Mouse (Mus musculus): Measurements from ENCODE around the gene Plekhh3. TPM values are rescaled to one million over a fixed set of nuclear protein-coding genes. Genes with fewer than 3 reads are reported as not detected.

The Plekhh3 gene
- 0.15 and 0.21 TPM in 2 replicates for polyA plus RNA-seq (2012)

- peaks cover 16% of the 10 kb centered on the region; the same call in 1 of the 2 replicates for H3K9me3 ChIP-seq (ENCODE audit: control insufficient read depth, low read length)
- H3K27me3 ChIP-seq (ENCODE audit: control insufficient read depth): peaks cover 100% of the 10 kb centered on the region
- peaks cover 5% of the 10 kb centered on the region; the same call in 1 of the 2 replicates for H3K36me3 ChIP-seq (ENCODE audit: control insufficient read depth)
- peak within 1 kb of the TSS; percentile 60 for H3K4me3 ChIP-seq (replicated peaks)
- no peak for TF ChIP-seq GATA1 (IDR thresholded peaks at IDR 0.05; ENCODE audit: low read length)
- no peak for TF ChIP-seq TAL1 (IDR thresholded peaks at IDR 0.05; ENCODE audit: low read length)
- H3K4me1 ChIP-seq (ENCODE audit: control insufficient read depth): peaks cover 35% of the 10 kb centered on the region
These were observed at the start of gene Plekhh3 for GRCm38 (mm10) chr11:101170811-101171610. Gene Plekhh3, minus strand, starts transcription at chr11:101171351.

DNA sequence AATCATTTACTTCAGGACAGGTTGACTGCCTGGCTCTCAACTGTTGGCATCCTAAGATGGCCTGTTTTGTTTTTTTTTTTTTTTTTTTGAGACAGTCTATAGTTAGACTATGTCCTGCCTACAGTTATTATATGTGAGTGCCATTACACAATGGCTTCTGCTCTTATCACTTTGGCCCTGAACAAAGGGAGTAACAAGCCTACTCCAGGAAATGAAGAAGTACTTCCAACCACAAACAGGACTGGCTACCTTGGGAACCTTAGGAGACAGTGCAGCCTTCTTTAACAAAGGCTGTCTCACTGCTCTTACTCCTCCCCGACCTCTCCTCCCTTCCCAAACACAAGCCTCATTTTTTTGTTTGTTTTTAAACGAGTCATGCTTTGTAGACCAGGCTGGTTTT is 49.7 kb upstream of the Plekhh3 start:
- H3K4me1 ChIP-seq (ENCODE audit: control insufficient read depth): peaks cover 21% of the 10 kb centered on the region

GRCm38 (mm10) chr11:101218436-101219055 is 47.4 kb upstream of the Plekhh3 start:
- TF ChIP-seq TAL1 (IDR thresholded peaks at IDR 0.05; ENCODE audit: low read length) (no peak), GATA1 (IDR thresholded peaks at IDR 0.05; ENCODE audit: low read length) (no peak)
- H3K27me3 ChIP-seq (ENCODE audit: control insufficient read depth): no peaks in the 10 kb centered on the region
- H3K36me3 ChIP-seq (ENCODE audit: control insufficient read depth): peaks cover 54% of the 10 kb centered on the region
- peaks cover 1% of the 10 kb centered on the region for H3K4me1 ChIP-seq (ENCODE audit: control insufficient read depth)
- no peaks in the 10 kb centered on the region for H3K9me3 ChIP-seq (ENCODE audit: control insufficient read depth, low read length)
- no peak overlapping the region for H3K4me3 ChIP-seq (replicated peaks)

More for the DNA sequence above, 49.7 kb upstream of the Plekhh3 start:
- TF ChIP-seq GATA1 (IDR thresholded peaks at IDR 0.05; ENCODE audit: low read length) (no peak), TAL1 (IDR thresholded peaks at IDR 0.05; ENCODE audit: low read length) (no peak)
- H3K27me3 ChIP-seq (ENCODE audit: control insufficient read depth): no peaks in the 10 kb centered on the region
- no peak overlapping the region for H3K4me3 ChIP-seq (replicated peaks)
- no peaks in the 10 kb centered on the region for H3K9me3 ChIP-seq (ENCODE audit: control insufficient read depth, low read length)
- H3K36me3 ChIP-seq (ENCODE audit: control insufficient read depth): peaks cover 33% of the 10 kb centered on the region

DNA sequence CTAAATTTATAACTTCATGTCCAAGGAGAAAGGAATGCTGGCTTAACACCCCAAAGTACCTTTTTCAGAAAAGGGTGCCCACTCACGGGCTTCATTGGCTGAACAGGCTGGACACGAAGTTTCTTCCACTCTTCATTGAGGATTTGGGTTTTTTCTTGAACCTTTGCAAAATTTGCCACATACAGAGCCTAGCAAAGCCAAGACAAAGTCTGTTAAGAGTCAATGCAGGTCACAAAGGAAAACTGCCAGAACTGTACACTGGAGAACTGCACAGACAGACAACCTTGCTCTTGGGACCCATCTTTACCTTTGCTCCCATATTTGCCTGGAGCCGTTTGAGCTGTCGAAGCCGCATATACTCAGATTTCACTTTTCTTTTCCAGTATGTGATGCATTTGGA is 45.8 kb upstream of the Plekhh3 start:
- Histone ChIP-seq H3K9me3 (ENCODE audit: control insufficient read depth, low read length) (no peaks in the 10 kb centered on the region), H3K4me3 (replicated peaks) (no peak overlapping the region), H3K27me3 (ENCODE audit: control insufficient read depth) (no peaks in the 10 kb centered on the region), H3K4me1 (ENCODE audit: control insufficient read depth) (peaks cover 2% of the 10 kb centered on the region; the same call in 1 of the 2 replicates), H3K36me3 (ENCODE audit: control insufficient read depth) (peaks cover 61% of the 10 kb centered on the region)
- TF ChIP-seq GATA1 (IDR thresholded peaks at IDR 0.05; ENCODE audit: low read length) (no peak), TAL1 (IDR thresholded peaks at IDR 0.05; ENCODE audit: low read length) (no peak)

DNA sequence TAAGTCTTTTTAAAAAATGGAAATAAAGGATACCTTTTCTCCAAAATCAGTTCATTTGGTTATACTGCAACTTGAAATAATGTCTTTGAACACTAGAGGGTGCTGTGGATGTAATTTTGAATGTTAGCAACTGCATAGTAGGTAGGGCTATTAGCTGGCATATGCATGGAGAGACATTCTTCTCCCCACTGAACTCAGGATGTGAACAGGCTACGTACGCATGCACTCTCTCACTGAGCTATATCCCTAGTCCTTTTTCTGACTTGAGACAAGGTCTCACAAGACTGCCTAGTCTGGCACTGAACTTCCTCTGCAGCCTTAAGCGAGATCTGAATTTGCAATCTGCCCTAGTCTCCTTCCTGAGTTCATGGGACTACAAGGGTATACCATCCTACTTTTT is 40.8 kb upstream of the Plekhh3 start:
- peaks cover 87% of the 10 kb centered on the region for H3K36me3 ChIP-seq (ENCODE audit: control insufficient read depth)

GRCm38 (mm10) chr11:101200986-101201385 is 29.8 kb upstream of the Plekhh3 start:
- Histone ChIP-seq H3K4me1 (ENCODE audit: control insufficient read depth) (peaks cover 28% of the 10 kb centered on the region), H3K4me3 (replicated peaks) (no peak overlapping the region), H3K9me3 (ENCODE audit: control insufficient read depth, low read length) (no peaks in the 10 kb centered on the region), H3K36me3 (ENCODE audit: control insufficient read depth) (peaks cover 87% of the 10 kb centered on the region), H3K27me3 (ENCODE audit: control insufficient read depth) (no peaks in the 10 kb centered on the region)
- TF ChIP-seq TAL1 (IDR thresholded peaks at IDR 0.05; ENCODE audit: low read length) (no peak), GATA1 (IDR thresholded peaks at IDR 0.05; ENCODE audit: low read length) (no peak)

More for the DNA sequence above, 40.8 kb upstream of the Plekhh3 start:
- no peak for TF ChIP-seq GATA1 (IDR thresholded peaks at IDR 0.05; ENCODE audit: low read length)
- no peak for TF ChIP-seq TAL1 (IDR thresholded peaks at IDR 0.05; ENCODE audit: low read length)
- Histone ChIP-seq H3K4me3 (replicated peaks) (no peak overlapping the region), H3K4me1 (ENCODE audit: control insufficient read depth) (peaks cover 2% of the 10 kb centered on the region; the same call in 1 of the 2 replicates), H3K27me3 (ENCODE audit: control insufficient read depth) (no peaks in the 10 kb centered on the region), H3K9me3 (ENCODE audit: control insufficient read depth, low read length) (no peaks in the 10 kb centered on the region)

- TF ChIP-seq GATA1 (IDR thresholded peaks at IDR 0.05; ENCODE audit: low read length): peak; percentile 43
- peak; percentile 49; the same call in 1 of the 3 replicates for TF ChIP-seq TAL1 (IDR thresholded peaks at IDR 0.05; ENCODE audit: low read length)
These were observed 28.4 kb upstream of the Plekhh3 start for GRCm38 (mm10) chr11:101199555-101199954.

DNA sequence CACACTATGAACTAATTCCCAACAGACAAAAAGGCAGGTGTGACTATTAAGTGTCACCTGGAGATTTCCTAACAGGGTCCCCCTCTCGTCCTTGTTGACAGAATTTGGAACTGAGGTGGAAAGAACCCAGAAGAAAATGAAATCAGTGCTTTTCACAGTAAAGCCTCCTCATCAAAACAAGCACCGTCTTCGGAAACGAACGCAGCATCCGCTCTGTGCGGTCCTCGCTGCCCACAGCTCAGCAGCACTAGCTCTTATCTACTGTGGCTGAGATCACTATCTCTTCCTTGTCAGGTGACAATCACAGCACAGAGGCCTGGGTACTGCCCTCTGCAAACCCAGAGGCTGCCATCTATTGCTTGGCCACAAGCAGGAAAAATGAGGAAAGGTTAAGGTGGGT is 25.0 kb upstream of the Plekhh3 start:
- Histone ChIP-seq H3K9me3 (ENCODE audit: control insufficient read depth, low read length) (no peaks in the 10 kb centered on the region), H3K4me1 (ENCODE audit: control insufficient read depth) (peaks cover 45% of the 10 kb centered on the region), H3K36me3 (ENCODE audit: control insufficient read depth) (peaks cover 96% of the 10 kb centered on the region), H3K4me3 (replicated peaks) (no peak overlapping the region), H3K27me3 (ENCODE audit: control insufficient read depth) (no peaks in the 10 kb centered on the region)
- no peak for TF ChIP-seq GATA1 (IDR thresholded peaks at IDR 0.05; ENCODE audit: low read length)

More at GRCm38 (mm10) chr11:101199555-101199954, 28.4 kb upstream of the Plekhh3 start:
- H3K27me3 ChIP-seq (ENCODE audit: control insufficient read depth): no peaks in the 10 kb centered on the region
- H3K4me3 ChIP-seq (replicated peaks): no peak overlapping the region
- no peaks in the 10 kb centered on the region for H3K9me3 ChIP-seq (ENCODE audit: control insufficient read depth, low read length)
- peaks cover 28% of the 10 kb centered on the region for H3K4me1 ChIP-seq (ENCODE audit: control insufficient read depth)
- peaks cover 88% of the 10 kb centered on the region for H3K36me3 ChIP-seq (ENCODE audit: control insufficient read depth)

DNA sequence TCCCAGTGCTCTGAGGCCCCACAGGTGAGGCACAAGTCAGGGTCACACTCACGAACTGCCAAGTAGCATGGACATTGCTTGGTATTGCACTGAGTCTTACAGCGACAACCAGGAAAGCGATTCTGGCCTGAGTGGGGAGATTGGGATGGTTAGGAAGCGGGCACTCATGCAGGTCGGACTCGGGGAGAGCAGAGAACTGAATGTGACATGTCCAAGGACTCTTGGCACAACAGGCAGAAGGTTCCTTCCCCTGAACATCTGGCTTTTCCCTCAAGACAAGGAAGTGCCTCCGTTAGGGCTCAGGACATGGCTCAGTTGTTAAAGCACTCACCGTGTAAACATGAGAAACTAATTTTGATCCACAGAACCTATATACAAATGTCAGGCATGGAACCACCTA is 24.4 kb upstream of the Plekhh3 start:
- H3K9me3 ChIP-seq (ENCODE audit: control insufficient read depth, low read length): no peaks in the 10 kb centered on the region
- peaks cover 96% of the 10 kb centered on the region for H3K36me3 ChIP-seq (ENCODE audit: control insufficient read depth)
- H3K27me3 ChIP-seq (ENCODE audit: control insufficient read depth): no peaks in the 10 kb centered on the region
- no peak overlapping the region for H3K4me3 ChIP-seq (replicated peaks)
- peaks cover 45% of the 10 kb centered on the region for H3K4me1 ChIP-seq (ENCODE audit: control insufficient read depth)
- TF ChIP-seq GATA1 (IDR thresholded peaks at IDR 0.05; ENCODE audit: low read length) (no peak), TAL1 (IDR thresholded peaks at IDR 0.05; ENCODE audit: low read length) (no peak)
